17 mouse cellular contexts compared by ENCODE assay signal in genomic region chr10:89656366-89656765, GRCm38 (mm10). TPM values are rescaled to one million over a fixed set of nuclear protein-coding genes. Genes with fewer than 3 reads are reported as not detected.
A peak's percentile ranks its signal among the peaks of the same experiment; 100 is the strongest.
DNase-seq lines count a peak whose midpoint lies in the region; ATAC-seq and TF ChIP-seq lines count a peak whose summit lies in the region.
"Had no signal": no experiment of that assay in that cellular context is flagged by ENCODE, and none has a peak within 500 bp of the region (broad histone marks: within the 10 kb centered on the region; RNA-seq: fewer than 3 reads in every experiment).

No protein-coding gene starts in this region.

- H3K79me2 ChIP-seq in heart, adult 2 months (replicated peaks; ENCODE audit: control insufficient read depth, insufficient read depth, low read length), result no peaks in the 10 kb centered on the region

- no peaks in the 10 kb centered on the region for H3K27me3 ChIP-seq in heart, adult 2 months (ENCODE audit: control insufficient read depth, insufficient read depth, low read length)
- H3K27me3 ChIP-seq: hindbrain, embryonic 12.5 days; liver, embryonic 13.5 days; stomach, embryonic 15.5 days had no signal

- H3K36me3 ChIP-seq in heart, adult 2 months (ENCODE audit: control insufficient read depth, insufficient read depth, low read length), result peaks cover 6% of the 10 kb centered on the region

- no peak overlapping the region for H3K9ac ChIP-seq in heart, adult 2 months (ENCODE audit: low read depth, low read length)
- H3K9ac ChIP-seq: hindbrain, embryonic 12.5 days; liver, embryonic 13.5 days; stomach, embryonic 15.5 days had no signal

- TF ChIP-seq CTCF in heart, adult 2 months (IDR thresholded peaks at IDR 0.05), result no peak

- 52% methylated on average over 5 of the region's 5 CpGs for WGBS in heart, adult 2 months

- no peak overlapping the region for H3K4me3 ChIP-seq in heart, adult 2 months
- H3K4me3 ChIP-seq: hindbrain, embryonic 12.5 days; liver, embryonic 13.5 days; myocyte; stomach, embryonic 15.5 days had no signal

- intact Hi-C loops in heart, adult 2 months (cut with DNase I), result loop anchor here (10.0 kb wide), 1 partner anchor 168 kb away; no protein-coding TSS in a partner anchor
- intact Hi-C loops in heart, postnatal 25 days (cut with DNase I), result loop anchor here (10.0 kb wide), 1 partner anchor 168 kb away; no protein-coding TSS in a partner anchor

- peak; percentile 27 to 37 for DNase-seq in heart, adult 2 months
- no peak for DNase-seq in heart, postnatal 25 days (ENCODE audit: low spot score)
- peak; percentile 13 for DNase-seq in ovary, postnatal 36 days (ENCODE audit: low spot score)
- DNase-seq in ovary, adult 18-20 months (ENCODE audit: low spot score), result no peak
- DNase-seq in cerebellum, adult 8-10 months, result peak; percentile 58
- peak; percentile 50 for DNase-seq in layer of hippocampus, adult 9-11 months
- DNase-seq in spleen, postnatal 14 days (ENCODE audit: low spot score in 2 of 2), result no peak
- DNase-seq: liver, embryonic 13.5 days; lung, postnatal 10 days; thymus, postnatal 25 days had no signal

- no peak overlapping the region for H3K27ac ChIP-seq in heart, adult 2 months
- H3K27ac ChIP-seq: hindbrain, embryonic 12.5 days; liver, embryonic 13.5 days; stomach, embryonic 15.5 days had no signal

- no peaks in the 10 kb centered on the region; the same call in 1 of the 2 replicates for H3K4me1 ChIP-seq in heart, adult 2 months (ENCODE audit: control insufficient read depth, insufficient read depth, low read length)
- H3K4me1 ChIP-seq: hindbrain, embryonic 12.5 days; liver, embryonic 13.5 days; stomach, embryonic 15.5 days had no signal

- no peak for TF ChIP-seq EP300 in heart, adult 2 months (IDR thresholded peaks at IDR 0.05; ENCODE audit: insufficient read depth, low read depth, low read length)

- no peak for TF ChIP-seq POLR2A in heart, adult 2 months (IDR thresholded peaks at IDR 0.05; ENCODE audit: insufficient read depth, low read depth, low read length)

- ATAC-seq in erythroid progenitor cell, adult 5-6 weeks (replicated peaks; ENCODE audit: low FRiP score, poor library complexity, severe bottlenecking), result no peak
- ATAC-seq: intestine, postnatal 0 days had no signal

RNA-seq across cellular contexts. Expression of gene Scyl2, which starts 29.7 kb away (rescaled TPM):
- total RNA-seq in heart, adult 2 months (2021), result 10 to 100 TPM; 15.4 to 16.2 TPM
- 8.2 and 14.3 TPM in 2 replicates for polyA plus RNA-seq in heart, adult 2 months (2012; rRNA removed)
- 10 to 100 TPM; 14.9 to 16.3 TPM for total RNA-seq in heart, postnatal 25 days (2021)
- total RNA-seq in erythroid progenitor cell, adult 5-6 weeks (2015; ENCODE audit: low replicate concordance), result 15.1 and 23.9 TPM in 2 replicates
- 13.6 and 17.3 TPM in 2 replicates for total RNA-seq in erythroid progenitor cell, adult 5-6 weeks (2017; ENCODE audit: low replicate concordance)

RNA-seq across cellular contexts. Expression of gene Slc17a8, which starts 35.3 kb away (rescaled TPM):
- not detected for total RNA-seq in heart, adult 2 months (2021)
- polyA plus RNA-seq in heart, adult 2 months (2012; rRNA removed), result not detected in 2 replicates
- not detected for total RNA-seq in heart, postnatal 25 days (2021)
- not detected in 2 replicates for total RNA-seq in erythroid progenitor cell, adult 5-6 weeks (2015; ENCODE audit: low replicate concordance)
- total RNA-seq in erythroid progenitor cell, adult 5-6 weeks (2017; ENCODE audit: low replicate concordance), result not detected in 2 replicates
- total RNA-seq: granulocyte monocyte progenitor cell, adult 5-6 weeks had no signal
- polyA plus RNA-seq: G1E; myocyte; stomach, embryonic 15.5 days had no signal

Comparison
In these comparisons a context has a peak if more than half of its experiments do, and no peak if none do; other contexts are left out.
1. DNase-seq: peak in heart, adult 2 months (2 of 2), ovary, postnatal 36 days (single experiment), cerebellum, adult 8-10 months (single experiment) and layer of hippocampus, adult 9-11 months (single experiment); none in heart, postnatal 25 days (single experiment), ovary, adult 18-20 months (single experiment) and spleen, postnatal 14 days (0 of 2).